Mouse (Mus musculus): ENCODE results near the gene Tmem200c. TPM values are rescaled to one million over a fixed set of nuclear protein-coding genes. Genes with fewer than 3 reads are reported as not detected.
A peak's percentile ranks its signal among the peaks of the same experiment; 100 is the strongest.

The Tmem200c gene
- polyA plus RNA-seq (2015; fragmentation: Nextera tagmentation; extraction: Ambion mirVana) = 2.9 and 3.7 TPM in 2 replicates

DNA sequence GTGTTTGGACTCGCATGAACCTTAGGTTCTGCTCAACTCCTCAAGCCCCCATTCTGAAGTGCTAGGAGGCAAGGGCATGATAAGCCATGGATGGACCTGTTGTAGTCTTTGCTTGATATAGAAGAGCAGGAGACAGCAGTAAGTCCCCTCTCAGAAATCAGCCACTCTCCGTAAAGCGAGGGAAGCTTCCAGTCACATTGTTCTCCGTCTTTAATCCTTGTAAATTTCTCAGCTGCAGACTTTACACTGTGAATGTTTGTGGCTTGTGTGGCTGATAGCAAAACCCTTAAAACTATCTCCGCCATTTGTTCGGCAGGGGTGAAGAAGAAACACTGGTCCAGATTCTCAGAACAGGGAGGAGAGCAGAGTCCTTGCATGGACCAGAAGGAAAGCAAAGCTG lies at the start of gene Tmem200c:
Tmem200c (plus strand) TSS at position 301 of the 400 bp plus-strand sequence.
- 90% methylated on average over 6 of the region's 6 CpGs for WGBS
- H3K27me3 ChIP-seq (replicated peaks) = no peaks in the 10 kb centered on the region
- no peak for ATAC-seq (ENCODE audit: low FRiP score)
- H3K4me1 ChIP-seq = no peaks in the 10 kb centered on the region
- no peaks in the 10 kb centered on the region for H3K36me3 ChIP-seq
- H3K9ac ChIP-seq (replicated peaks) = no peak within 1 kb of the TSS
- no peak within 1 kb of the TSS for H3K4me2 ChIP-seq
- no peaks in the 10 kb centered on the region for H3K9me3 ChIP-seq (replicated peaks)
- no peak within 1 kb of the TSS for H3K4me3 ChIP-seq (replicated peaks)
- no peak within 1 kb of the TSS for H3K27ac ChIP-seq (replicated peaks)

DNA sequence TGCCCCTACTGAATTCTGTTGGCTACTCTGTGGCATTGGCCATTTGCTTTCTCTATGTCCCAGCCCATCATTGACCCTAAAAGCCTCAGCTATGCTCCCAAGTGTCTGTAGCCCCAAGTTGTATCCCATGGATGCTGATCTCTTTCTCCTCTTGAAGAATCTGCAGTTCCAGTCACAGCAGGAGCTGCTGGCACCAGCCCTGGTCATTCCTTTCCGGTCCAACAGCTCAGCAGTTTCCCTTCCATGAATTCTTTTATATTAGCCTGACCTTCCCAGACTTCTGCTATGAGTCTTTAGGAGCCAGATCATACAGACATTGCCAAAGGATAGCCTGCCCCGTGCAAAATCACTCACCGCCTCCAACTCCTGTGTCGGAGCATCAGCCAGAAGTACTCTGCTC lies 32.7 kb upstream of the Tmem200c start:
- Histone ChIP-seq H3K27me3 (replicated peaks) (no peaks in the 10 kb centered on the region), H3K9me3 (replicated peaks) (no peaks in the 10 kb centered on the region), H3K36me3 (no peaks in the 10 kb centered on the region), H3K4me2 (no peak overlapping the region), H3K4me3 (replicated peaks) (no peak overlapping the region), H3K9ac (replicated peaks) (no peak overlapping the region), H3K4me1 (no peaks in the 10 kb centered on the region), H3K27ac (replicated peaks) (no peak overlapping the region)
- ATAC-seq (ENCODE audit: low FRiP score) = no peak
- WGBS = 90% methylated on average over 4 of the region's 4 CpGs

DNA sequence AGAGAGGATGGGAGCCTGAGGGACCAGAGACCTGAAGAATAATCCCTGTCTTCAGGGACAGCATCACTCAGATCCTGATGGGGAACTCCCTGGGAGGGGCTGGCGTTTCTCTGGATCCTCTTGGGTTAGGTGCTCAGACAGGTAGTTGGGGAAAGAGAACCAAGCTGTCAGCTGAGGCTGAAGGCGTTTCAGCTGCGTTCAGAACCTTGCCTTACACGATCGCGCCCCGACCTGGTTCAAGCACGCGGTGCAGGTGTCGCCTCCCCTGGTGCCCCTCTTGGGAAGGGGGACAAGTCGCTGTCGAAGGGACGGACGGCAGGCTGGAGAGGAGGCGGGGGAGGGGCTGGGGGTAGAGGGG lies 10.2 kb downstream of the Tmem200c start:
- H3K27ac ChIP-seq (replicated peaks) = 0 out of 2 replicates have a peak overlapping the region, but pooled peaks have one; percentile 65
- no peaks in the 10 kb centered on the region for H3K36me3 ChIP-seq
- H3K4me2 ChIP-seq = peak overlapping the region; percentile 91
- H3K9ac ChIP-seq (replicated peaks) = peak overlapping the region; percentile 69
- peaks cover 40% of the 10 kb centered on the region for H3K4me1 ChIP-seq
- peak overlapping the region; percentile 71 for H3K4me3 ChIP-seq (replicated peaks)
- ATAC-seq (ENCODE audit: low FRiP score) = no peak; the same call in none of the 2 replicates
- H3K9me3 ChIP-seq (replicated peaks) = no peaks in the 10 kb centered on the region
- WGBS = 0% methylated on average over 11 of the region's 15 CpGs
- peaks cover 20% of the 10 kb centered on the region for H3K27me3 ChIP-seq (replicated peaks)

- H3K36me3 ChIP-seq = no peaks in the 10 kb centered on the region
- peaks cover 45% of the 10 kb centered on the region for H3K4me1 ChIP-seq
- peak overlapping the region; percentile 69 for H3K9ac ChIP-seq (replicated peaks)
- peak overlapping the region; percentile 65 for H3K27ac ChIP-seq (replicated peaks)
- peak overlapping the region; percentile 91 for H3K4me2 ChIP-seq
- H3K9me3 ChIP-seq (replicated peaks) = no peaks in the 10 kb centered on the region
- ATAC-seq (ENCODE audit: low FRiP score) = peak; percentile 80
- WGBS = under 1% methylated on average over 68 of the region's 72 CpGs
- H3K27me3 ChIP-seq (replicated peaks) = peaks cover 20% of the 10 kb centered on the region
- H3K4me3 ChIP-seq (replicated peaks) = peak overlapping the region; percentile 71
Measured at GRCm38 (mm10) chr17:68837013-68837858, 10.8 kb downstream of the Tmem200c start.

DNA sequence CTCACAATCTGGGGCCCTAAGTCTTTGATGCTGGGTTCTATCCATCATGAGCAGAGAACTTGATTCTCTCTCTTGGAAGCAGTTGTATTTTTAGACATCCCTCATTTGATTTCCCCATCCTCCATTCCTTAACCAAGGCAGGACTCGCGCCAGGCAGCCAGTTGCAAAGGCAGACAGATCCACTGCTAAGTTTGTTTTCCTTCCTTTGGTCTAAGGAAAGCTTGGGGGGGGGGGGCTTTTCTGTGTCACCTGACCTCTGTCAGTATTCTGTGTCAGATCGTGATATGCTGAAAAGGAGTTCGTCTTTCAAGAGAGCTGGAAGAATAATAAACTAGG lies 11.4 kb downstream of the Tmem200c start:
- ATAC-seq (ENCODE audit: low FRiP score) = no peak
- Histone ChIP-seq H3K9ac (replicated peaks) (peak overlapping the region; percentile 69), H3K4me1 (peaks cover 45% of the 10 kb centered on the region), H3K27ac (replicated peaks) (peak overlapping the region; percentile 65; the same call in 1 of the 2 replicates), H3K4me3 (replicated peaks) (peak overlapping the region; percentile 71), H3K36me3 (no peaks in the 10 kb centered on the region), H3K27me3 (replicated peaks) (peaks cover 20% of the 10 kb centered on the region), H3K4me2 (peak overlapping the region; percentile 91), H3K9me3 (replicated peaks) (no peaks in the 10 kb centered on the region)
- WGBS = 8% methylated on average over 4 of the region's 4 CpGs

GRCm38 (mm10) chr17:68839888-68840571 lies 13.6 kb downstream of the Tmem200c start:
- ATAC-seq (ENCODE audit: low FRiP score) = no peak
- 0 out of 2 replicates have a peak overlapping the region, but pooled peaks have one; percentile 61 for H3K9ac ChIP-seq (replicated peaks)
- peak overlapping the region; percentile 91 for H3K4me2 ChIP-seq
- H3K36me3 ChIP-seq = no peaks in the 10 kb centered on the region
- peak overlapping the region; percentile 71 for H3K4me3 ChIP-seq (replicated peaks)
- peaks cover 45% of the 10 kb centered on the region for H3K4me1 ChIP-seq
- peaks cover 20% of the 10 kb centered on the region for H3K27me3 ChIP-seq (replicated peaks)
- WGBS = 17% methylated on average over 17 of the region's 17 CpGs
- no peaks in the 10 kb centered on the region for H3K9me3 ChIP-seq (replicated peaks)
- H3K27ac ChIP-seq (replicated peaks) = no peak overlapping the region

GRCm38 (mm10) chr17:68840572-68840939 lies 14.1 kb downstream of the Tmem200c start:
- peak overlapping the region; percentile 52 for H3K4me3 ChIP-seq (replicated peaks)
- no peak overlapping the region for H3K27ac ChIP-seq (replicated peaks)
- WGBS = 21% methylated on average over 10 of the region's 10 CpGs
- peaks cover 45% of the 10 kb centered on the region for H3K4me1 ChIP-seq
- H3K4me2 ChIP-seq = peak overlapping the region; percentile 91
- no peaks in the 10 kb centered on the region for H3K36me3 ChIP-seq
- H3K27me3 ChIP-seq (replicated peaks) = peaks cover 14% of the 10 kb centered on the region
- H3K9ac ChIP-seq (replicated peaks) = peak overlapping the region; percentile 61
- no peak for ATAC-seq (ENCODE audit: low FRiP score)
- no peaks in the 10 kb centered on the region for H3K9me3 ChIP-seq (replicated peaks)

DNA sequence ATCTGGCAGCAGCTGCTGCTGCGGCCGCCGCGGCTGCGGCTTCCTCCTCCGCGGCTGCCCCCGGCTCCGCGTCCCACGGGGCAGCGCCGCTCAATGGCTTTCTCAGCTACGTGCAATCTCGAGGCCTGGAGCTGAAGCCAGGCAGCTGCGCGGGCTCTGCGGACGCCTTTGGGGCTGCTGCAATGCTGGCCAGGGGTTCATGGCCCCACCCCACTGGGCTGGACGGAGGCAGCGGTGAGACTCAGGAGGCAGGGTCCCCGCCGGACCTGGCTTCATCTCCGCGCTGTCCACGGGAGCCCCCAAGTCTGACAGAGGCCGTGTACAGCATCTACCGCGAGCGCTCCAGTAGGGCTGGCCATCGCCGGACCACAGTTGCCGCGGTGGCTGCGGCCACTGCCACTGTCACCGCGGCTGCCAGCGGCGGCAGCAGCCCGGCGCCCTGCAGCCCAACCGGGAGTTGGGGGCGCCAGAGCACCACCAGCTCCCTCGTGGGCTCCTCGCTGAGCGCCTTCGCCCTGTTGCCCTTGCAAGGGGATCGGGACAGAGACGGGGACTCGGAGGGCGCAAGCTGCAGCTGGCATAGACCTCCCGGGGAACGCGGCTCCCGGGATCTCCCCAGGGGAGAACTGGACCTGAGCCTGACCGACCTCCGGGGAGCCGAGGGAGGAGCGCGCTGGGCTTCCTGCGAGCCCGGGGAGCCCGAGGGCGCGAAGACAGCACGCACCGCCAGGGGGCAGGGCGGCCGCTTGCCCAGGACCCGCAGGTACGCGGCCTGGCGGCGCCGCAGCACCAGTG lies 14.9 kb downstream of the Tmem200c start:
- under 1% methylated on average over 75 of the region's 75 CpGs for WGBS
- H3K4me1 ChIP-seq = peaks cover 43% of the 10 kb centered on the region
- no peaks in the 10 kb centered on the region for H3K36me3 ChIP-seq
- H3K27me3 ChIP-seq (replicated peaks) = peaks cover 13% of the 10 kb centered on the region
- H3K4me3 ChIP-seq (replicated peaks) = peak overlapping the region; percentile 52
- no peaks in the 10 kb centered on the region for H3K9me3 ChIP-seq (replicated peaks)
- peak; percentile 64 for ATAC-seq (ENCODE audit: low FRiP score)
- H3K9ac ChIP-seq (replicated peaks) = peak overlapping the region; percentile 61
- H3K27ac ChIP-seq (replicated peaks) = no peak overlapping the region
- H3K4me2 ChIP-seq = peak overlapping the region; percentile 91

GRCm38 (mm10) chr17:68841892-68842252 lies 15.4 kb downstream of the Tmem200c start:
- Histone ChIP-seq H3K4me2 (peak overlapping the region; percentile 91), H3K27ac (replicated peaks) (no peak overlapping the region), H3K9ac (replicated peaks) (peak overlapping the region; percentile 61), H3K4me1 (peaks cover 37% of the 10 kb centered on the region), H3K9me3 (replicated peaks) (no peaks in the 10 kb centered on the region), H3K4me3 (replicated peaks) (peak overlapping the region; percentile 52), H3K27me3 (replicated peaks) (peaks cover 13% of the 10 kb centered on the region), H3K36me3 (no peaks in the 10 kb centered on the region)
- WGBS = 6% methylated on average over 21 of the region's 22 CpGs
- peak; percentile 29 for ATAC-seq (ENCODE audit: low FRiP score)

DNA sequence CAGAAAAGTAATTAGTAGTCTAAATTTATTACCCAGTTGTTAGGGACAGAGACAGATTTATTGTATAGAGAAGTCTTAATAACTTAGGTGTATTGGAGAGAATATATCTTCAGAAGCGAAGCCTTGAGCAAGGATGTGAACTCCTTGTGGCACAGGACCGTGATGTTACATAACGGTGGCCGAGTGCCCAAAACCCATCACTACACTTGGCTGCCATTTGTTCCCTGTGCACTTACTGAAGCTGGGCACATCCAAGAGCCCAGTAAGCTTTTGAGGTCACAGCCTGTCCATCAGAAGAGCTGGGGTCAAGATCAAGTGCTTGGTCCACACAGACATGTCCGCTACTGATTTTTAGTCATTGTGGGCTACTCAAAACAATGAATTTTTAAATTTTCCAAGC lies 19.5 kb downstream of the Tmem200c start:
- H3K9me3 ChIP-seq (replicated peaks) = no peaks in the 10 kb centered on the region
- no peaks in the 10 kb centered on the region for H3K27me3 ChIP-seq (replicated peaks)
- H3K4me1 ChIP-seq = peaks cover 12% of the 10 kb centered on the region
- H3K4me2 ChIP-seq = no peak overlapping the region
- H3K36me3 ChIP-seq = no peaks in the 10 kb centered on the region
- ATAC-seq (ENCODE audit: low FRiP score) = no peak
- no peak overlapping the region for H3K9ac ChIP-seq (replicated peaks)
- H3K27ac ChIP-seq (replicated peaks) = no peak overlapping the region
- H3K4me3 ChIP-seq (replicated peaks) = no peak overlapping the region
- WGBS = 88% methylated on average over 5 of the region's 5 CpGs

GRCm38 (mm10) chr17:68848739-68849138 lies 22.3 kb downstream of the Tmem200c start:
- no peak overlapping the region for H3K9ac ChIP-seq (replicated peaks)
- H3K27ac ChIP-seq (replicated peaks) = no peak overlapping the region
- H3K9me3 ChIP-seq (replicated peaks) = no peaks in the 10 kb centered on the region
- 78% methylated on average over 6 of the region's 6 CpGs for WGBS
- no peaks in the 10 kb centered on the region for H3K27me3 ChIP-seq (replicated peaks)
- H3K36me3 ChIP-seq = no peaks in the 10 kb centered on the region
- no peak overlapping the region for H3K4me3 ChIP-seq (replicated peaks)
- no peak for ATAC-seq (ENCODE audit: low FRiP score)
- H3K4me1 ChIP-seq = peaks cover 3% of the 10 kb centered on the region; the same call in 1 of the 2 replicates
- H3K4me2 ChIP-seq = no peak overlapping the region

All from neural tube, embryonic 15.5 days (tissue).